Mouse (Mus musculus): ENCODE data around the gene Slc12a1.

The Slc12a1 gene

GRCm38 (mm10) chr2:125259230-125260120 lies 107.2 kb downstream of the Slc12a1 start:
- no peak for DNase-seq

GRCm38 (mm10) chr2:125260326-125260725 lies 108.0 kb downstream of the Slc12a1 start:
- no peak for DNase-seq

GRCm38 (mm10) chr2:125263056-125263455 lies 110.8 kb downstream of the Slc12a1 start:
- no peak for DNase-seq

GRCm38 (mm10) chr2:125263753-125264152 lies 111.4 kb downstream of the Slc12a1 start:
- DNase-seq = no peak

GRCm38 (mm10) chr2:125268876-125269275 lies 116.6 kb downstream of the Slc12a1 start:
- no peak for DNase-seq

- no peak for DNase-seq
Observed at GRCm38 (mm10) chr2:125275617-125276016, 123.3 kb downstream of the Slc12a1 start.

- DNase-seq = no peak
Observed at GRCm38 (mm10) chr2:125276692-125277091, 124.4 kb downstream of the Slc12a1 start.

GRCm38 (mm10) chr2:125278474-125278873 lies 126.2 kb downstream of the Slc12a1 start:
- DNase-seq = no peak
